Mouse (Mus musculus) liver, embryonic 14.5 days (tissue): ENCODE measurements at regions not wholly inside any gene's neighbourhood (a gene's known extent, or its start where the extent isn't known, plus 50 kb on each side); places are given as distances from the start of the nearest gene placed in this dataset.

Experiments used
- ATAC-seq: fragments of 200-750 bp; cut with Nextera tagmentation; 2 replicates; pipeline ENCODE4 v1.8.0; 2017; ENCODE audit warnings: moderate number of reproducible peaks, mild to moderate bottlenecking, moderate library complexity; ENCODE audit not compliant: insufficient read depth
- DNase-seq, 3 experiments: peaks; one replicate each; pipeline ENCODE4 v3.0.0-alpha.2; 2012 to 2013; ENCODE audit warnings: low read depth in 3 of 3, low spot score in 3 of 3
- H3K27ac ChIP-seq: fragments of 300-500 bp; sonication (generic); 2 replicates; pipeline ENCODE4 v1.5.1; 2014; ENCODE audit warnings: moderate library complexity, mild to moderate bottlenecking, control low read depth, inconsistent platforms
- H3K27me3 ChIP-seq: fragments of 300-500 bp; sonication (generic); 2 replicates; pipeline ENCODE4 v1.6.1; 2014; ENCODE audit warnings: mild to moderate bottlenecking, low read length, moderate library complexity; ENCODE audit not compliant: control insufficient read depth, insufficient read depth
- H3K36me3 ChIP-seq: fragments of 300-500 bp; sonication (generic); replicated peaks from 2 replicates; pipeline ENCODE4 v1.6.1; 2014; ENCODE audit warnings: low read depth; ENCODE audit not compliant: control insufficient read depth, insufficient read depth
- H3K4me1 ChIP-seq, 2 experiments: fragments of 200-500 bp in 1 of 2; fragments of 300-500 bp in 1 of 2; sonication (generic) in 1 of 2; replicated peaks; 2 replicates each; pipeline ENCODE4 v1.6.1; 2012 to 2014; ENCODE audit warnings: antibody characterized with exemption in 1 of 2, inconsistent platforms in 1 of 2, low read length in 1 of 2; ENCODE audit not compliant: control insufficient read depth in 2 of 2, insufficient read depth in 2 of 2
- H3K4me2 ChIP-seq: fragments of 300-500 bp; sonication (generic); 2 replicates; pipeline ENCODE4 v1.6.1; 2014; ENCODE audit warnings: low read depth, mild to moderate bottlenecking, control low read depth, moderate library complexity
- H3K4me3 ChIP-seq, 2 experiments: fragments of 200-500 bp in 1 of 2; fragments of 300-500 bp in 1 of 2; sonication (generic) in 1 of 2; 2 replicates each; pipeline ENCODE4 v1.5.1; 2012 to 2014; ENCODE audit warnings: low read depth in 2 of 2, low read length in 2 of 2, mild to moderate bottlenecking in 2 of 2, control low read depth in 1 of 2, inconsistent platforms in 1 of 2, moderate library complexity in 1 of 2; ENCODE audit not compliant: insufficient read depth in 1 of 2
- H3K9ac ChIP-seq: fragments of 300-500 bp; sonication (generic); replicated peaks from 2 replicates; pipeline ENCODE4 v1.6.1; 2014; ENCODE audit warnings: mild to moderate bottlenecking, control low read depth, moderate library complexity
- H3K9me3 ChIP-seq: fragments of 300-500 bp; sonication (generic); 2 replicates; pipeline ENCODE4 v1.6.1; 2016; ENCODE audit warnings: low read length, mixed read lengths; ENCODE audit not compliant: control insufficient read depth
- CTCF ChIP-seq: IDR thresholded peaks from 2 replicates; pipeline ENCODE4 v1.5.1; 2016; ENCODE audit warnings: antibody characterized with exemption, low read depth, control low read depth
- EP300 ChIP-seq: IDR thresholded peaks from 2 replicates; pipeline ENCODE4 v1.6.1; 2016; ENCODE audit warnings: antibody characterized with exemption, low read depth
- WGBS: fragments of 180-500 bp; shearing (Covaris S2); extraction: QIAGEN DNeasy Blood & Tissue Kit; methylation state at CpG from one replicate; pipeline ENCODE4 v1.1.7; 2014; ENCODE audit not compliant: insufficient replicate concordance; 5-methylcytosine and 5-hydroxymethylcytosine counted together

- Histone ChIP-seq H3K4me2 (no peak overlapping the region), H3K27ac (no peak overlapping the region), H3K27me3 (no peaks in the 10 kb centered on the region), H3K36me3 (no peaks in the 10 kb centered on the region), H3K4me1 (0 out of 4 replicates have a peak, but pooled peaks cover 0 to 2% of the 10 kb centered on the region in 2 experiments), H3K9ac (no peak overlapping the region), H3K9me3 (no peaks in the 10 kb centered on the region), H3K4me3 (no peak overlapping the region)
- no peak for ATAC-seq
- no peak for DNase-seq
- TF ChIP-seq CTCF (no peak), EP300 (no peak)
- WGBS, result 60% methylated on average over 3 of the region's 3 CpGs
Observed at GRCm38 (mm10) chr13:28519383-28520126, 262.2 kb downstream of the Gm11361 start.

- TF ChIP-seq CTCF (no peak), EP300 (no peak)
- no peak overlapping the region for H3K27ac ChIP-seq
- H3K4me2 ChIP-seq, result no peak overlapping the region
- 0 out of 4 replicates have a peak, but pooled peaks cover 0 to 2% of the 10 kb centered on the region in 2 experiments for H3K4me1 ChIP-seq
- WGBS, result 56% methylated on average over 6 of the region's 6 CpGs
- H3K4me3 ChIP-seq, result no peak overlapping the region
- no peak for DNase-seq
- H3K27me3 ChIP-seq, result no peaks in the 10 kb centered on the region
- no peaks in the 10 kb centered on the region for H3K36me3 ChIP-seq
- H3K9me3 ChIP-seq, result no peaks in the 10 kb centered on the region
- no peak for ATAC-seq
- no peak overlapping the region for H3K9ac ChIP-seq
Observed at GRCm38 (mm10) chr13:28517161-28517560, 259.8 kb downstream of the Gm11361 start.

GRCm38 (mm10) chr13:28516636-28517035 lies 259.3 kb downstream of the Gm11361 start:
- TF ChIP-seq CTCF (no peak), EP300 (no peak)
- H3K4me3 ChIP-seq, result no peak overlapping the region
- H3K4me1 ChIP-seq, result 0 out of 4 replicates have a peak, but pooled peaks cover 0 to 2% of the 10 kb centered on the region in 2 experiments
- H3K36me3 ChIP-seq, result no peaks in the 10 kb centered on the region
- no peak overlapping the region for H3K27ac ChIP-seq
- ATAC-seq, result no peak
- H3K4me2 ChIP-seq, result no peak overlapping the region
- 28% methylated on average over 2 of the region's 2 CpGs for WGBS
- no peaks in the 10 kb centered on the region for H3K9me3 ChIP-seq
- no peak for DNase-seq
- no peak overlapping the region for H3K9ac ChIP-seq
- H3K27me3 ChIP-seq, result no peaks in the 10 kb centered on the region

GRCm38 (mm10) chr13:28514245-28514644 lies 256.9 kb downstream of the Gm11361 start:
- H3K4me3 ChIP-seq, result no peak overlapping the region
- DNase-seq (no peak), ATAC-seq (no peak)
- no peaks in the 10 kb centered on the region for H3K36me3 ChIP-seq
- no peaks in the 10 kb centered on the region for H3K4me1 ChIP-seq
- H3K9ac ChIP-seq, result no peak overlapping the region
- H3K27me3 ChIP-seq, result no peaks in the 10 kb centered on the region
- no peaks in the 10 kb centered on the region for H3K9me3 ChIP-seq
- H3K27ac ChIP-seq, result no peak overlapping the region
- TF ChIP-seq EP300 (no peak), CTCF (no peak)
- no peak overlapping the region for H3K4me2 ChIP-seq

- WGBS, result 83% methylated on average over 7 of the region's 7 CpGs
- ATAC-seq (no peak), DNase-seq (no peak)
- Histone ChIP-seq H3K9ac (no peak overlapping the region), H3K36me3 (no peaks in the 10 kb centered on the region), H3K4me2 (no peak overlapping the region), H3K4me1 (no peaks in the 10 kb centered on the region), H3K27me3 (no peaks in the 10 kb centered on the region), H3K4me3 (no peak overlapping the region), H3K9me3 (no peaks in the 10 kb centered on the region), H3K27ac (no peak overlapping the region)
- no peak for TF ChIP-seq CTCF
- no peak for TF ChIP-seq EP300
Observed at GRCm38 (mm10) chr13:28513336-28513735, 256.0 kb downstream of the Gm11361 start.
